Mouse (Mus musculus) embryonic facial prominence, embryonic 14.5 days (tissue): ENCODE data around the gene Nfatc3. TPM values are rescaled to one million over a fixed set of nuclear protein-coding genes. Genes with fewer than 3 reads are reported as not detected.

Experiments
- ATAC-seq: fragments of 200-750 bp; cut with Nextera tagmentation; 2 replicates; pipeline ENCODE4 v1.8.0; 2017; ENCODE audit warnings: low read depth, moderate number of reproducible peaks, moderate TSS enrichment
- DNase-seq: peaks from one replicate; pipeline ENCODE4 v3.0.0-alpha.2; 2015; ENCODE audit warnings: low spot score
- H3K27ac ChIP-seq: fragments of 300-500 bp; sonication (generic); replicated peaks from 2 replicates; pipeline ENCODE4 v1.5.1; 2014; ENCODE audit warnings: low read depth, mild to moderate bottlenecking, low read length, moderate library complexity
- H3K27me3 ChIP-seq: fragments of 300-500 bp; sonication (generic); replicated peaks from 2 replicates; pipeline ENCODE4 v1.6.1; 2014; ENCODE audit warnings: low read length; ENCODE audit not compliant: control insufficient read depth, insufficient read depth
- H3K36me3 ChIP-seq: fragments of 300-500 bp; sonication (generic); 2 replicates; pipeline ENCODE4 v1.6.1; 2014; ENCODE audit warnings: low read length, mixed read lengths; ENCODE audit not compliant: control insufficient read depth, insufficient read depth
- H3K4me1 ChIP-seq: fragments of 300-500 bp; sonication (generic); 2 replicates; pipeline ENCODE4 v1.6.1; 2014; ENCODE audit warnings: antibody characterized with exemption, low read length; ENCODE audit not compliant: control insufficient read depth, insufficient read depth
- H3K4me2 ChIP-seq: fragments of 300-500 bp; sonication (generic); 2 replicates; pipeline ENCODE4 v1.6.1; 2014; ENCODE audit warnings: low read depth, mild to moderate bottlenecking, low read length, moderate library complexity, mixed read lengths
- H3K4me3 ChIP-seq: fragments of 300-500 bp; sonication (generic); 2 replicates; pipeline ENCODE4 v1.5.1; 2014; ENCODE audit warnings: low read depth, mild to moderate bottlenecking, low read length
- H3K9ac ChIP-seq: fragments of 300-500 bp; sonication (generic); 2 replicates; pipeline ENCODE4 v1.6.1; 2014; ENCODE audit warnings: low read depth, mild to moderate bottlenecking, low read length, moderate library complexity, mixed read lengths
- H3K9me3 ChIP-seq: fragments of 300-500 bp; sonication (generic); 2 replicates; pipeline ENCODE4 v1.6.1; 2016; ENCODE audit warnings: low read length; ENCODE audit not compliant: control insufficient read depth
- WGBS: fragments of 180-500 bp; shearing (Covaris S2); extraction: QIAGEN DNeasy Blood & Tissue Kit; methylation state at CpG from one replicate; pipeline ENCODE4 v1.1.7; 2014; 5-methylcytosine and 5-hydroxymethylcytosine counted together
- polyA plus RNA-seq: library from polyadenylated mRNA; unstranded; fragments of >200 nt; fragmentation: Nextera tagmentation; extraction: Ambion mirVana; gene quantifications from 2 replicates; pipeline ENCODE4 v1.2.1, GENCODE M21; 2014

Gene Nfatc3
- polyA plus RNA-seq, 1 experiment from 2014 or later: 7.3 TPM

GRCm38 (mm10) chr8:106038721-106039120, 19.9 kb upstream of the Nfatc3 start:
- H3K27ac ChIP-seq: no peak overlapping the region
- WGBS: 86% methylated on average over 10 of the region's 10 CpGs
- DNase-seq: no peak
- no peak overlapping the region for H3K4me2 ChIP-seq
- H3K9ac ChIP-seq: no peak overlapping the region
- no peaks in the 10 kb centered on the region for H3K27me3 ChIP-seq
- H3K36me3 ChIP-seq: peaks cover 13% of the 10 kb centered on the region
- H3K4me1 ChIP-seq: no peaks in the 10 kb centered on the region
- no peaks in the 10 kb centered on the region for H3K9me3 ChIP-seq
- H3K4me3 ChIP-seq: no peak overlapping the region
- no peak for ATAC-seq

DNA sequence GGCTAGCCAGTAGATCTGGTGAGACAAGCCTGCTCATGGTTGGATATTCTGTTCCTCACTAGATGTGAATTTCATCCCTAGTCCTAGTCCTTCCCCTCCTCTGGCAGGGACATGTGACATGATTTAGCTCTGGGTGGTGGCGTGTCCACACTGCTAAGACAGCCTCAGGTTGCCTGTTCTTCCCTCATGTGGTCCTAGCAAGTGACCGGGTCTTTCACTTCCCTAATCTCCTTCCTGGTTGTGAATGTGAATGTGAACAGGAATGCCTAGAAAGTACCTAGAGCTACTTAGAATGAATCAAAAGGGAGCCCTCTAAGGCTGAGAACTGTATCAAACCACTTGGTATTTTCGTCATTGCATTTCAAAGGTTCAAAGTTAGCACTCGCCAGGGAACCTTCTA, 19.0 kb upstream of the Nfatc3 start:
- Histone ChIP-seq H3K9ac (no peak overlapping the region), H3K27me3 (no peaks in the 10 kb centered on the region), H3K4me2 (no peak overlapping the region), H3K27ac (no peak overlapping the region), H3K9me3 (no peaks in the 10 kb centered on the region), H3K36me3 (peaks cover 8% of the 10 kb centered on the region), H3K4me3 (no peak overlapping the region), H3K4me1 (no peaks in the 10 kb centered on the region)
- ATAC-seq (no peak), DNase-seq (no peak)
- 89% methylated on average over 4 of the region's 4 CpGs for WGBS

- no peak overlapping the region for H3K9ac ChIP-seq
- ATAC-seq (no peak), DNase-seq (no peak)
- H3K4me1 ChIP-seq: no peaks in the 10 kb centered on the region
- H3K27me3 ChIP-seq: no peaks in the 10 kb centered on the region
- 72% methylated on average over 4 of the region's 4 CpGs for WGBS
- no peak overlapping the region for H3K4me3 ChIP-seq
- no peaks in the 10 kb centered on the region for H3K9me3 ChIP-seq
- no peak overlapping the region for H3K27ac ChIP-seq
- no peak overlapping the region for H3K4me2 ChIP-seq
- peaks cover 14% of the 10 kb centered on the region for H3K36me3 ChIP-seq
Observed at GRCm38 (mm10) chr8:106040218-106040617, 18.4 kb upstream of the Nfatc3 start.

DNA sequence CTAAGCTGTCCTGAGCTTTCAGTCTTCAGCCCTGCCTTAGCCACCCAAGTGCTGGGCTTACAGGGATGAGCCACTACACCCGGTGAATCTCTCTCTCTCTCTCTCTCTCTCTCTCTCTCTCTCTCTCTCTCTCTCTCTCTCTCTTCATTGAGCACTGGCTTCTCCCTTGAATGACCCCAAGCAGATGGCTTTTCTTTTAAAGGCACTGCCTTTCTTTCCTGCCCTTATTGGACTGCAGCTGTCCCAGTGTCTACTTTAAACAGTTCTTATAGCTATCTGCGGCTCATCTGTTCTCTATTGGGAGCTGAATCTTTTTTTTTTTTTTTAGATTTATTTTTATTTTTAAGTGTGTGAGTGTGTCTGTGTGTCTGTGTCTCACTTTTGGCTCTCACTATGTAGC, 15.6 kb upstream of the Nfatc3 start:
- no peaks in the 10 kb centered on the region for H3K9me3 ChIP-seq
- WGBS: 72% methylated on average over 2 of the region's 2 CpGs
- no peak overlapping the region for H3K9ac ChIP-seq
- H3K36me3 ChIP-seq: peaks cover 17% of the 10 kb centered on the region
- H3K27me3 ChIP-seq: no peaks in the 10 kb centered on the region
- no peak overlapping the region for H3K4me2 ChIP-seq
- H3K4me1 ChIP-seq: no peaks in the 10 kb centered on the region
- no peak overlapping the region for H3K4me3 ChIP-seq
- ATAC-seq: peak; percentile 53; the same call in 1 of the 2 replicates
- H3K27ac ChIP-seq: no peak overlapping the region
- DNase-seq: peak; percentile 55

DNA sequence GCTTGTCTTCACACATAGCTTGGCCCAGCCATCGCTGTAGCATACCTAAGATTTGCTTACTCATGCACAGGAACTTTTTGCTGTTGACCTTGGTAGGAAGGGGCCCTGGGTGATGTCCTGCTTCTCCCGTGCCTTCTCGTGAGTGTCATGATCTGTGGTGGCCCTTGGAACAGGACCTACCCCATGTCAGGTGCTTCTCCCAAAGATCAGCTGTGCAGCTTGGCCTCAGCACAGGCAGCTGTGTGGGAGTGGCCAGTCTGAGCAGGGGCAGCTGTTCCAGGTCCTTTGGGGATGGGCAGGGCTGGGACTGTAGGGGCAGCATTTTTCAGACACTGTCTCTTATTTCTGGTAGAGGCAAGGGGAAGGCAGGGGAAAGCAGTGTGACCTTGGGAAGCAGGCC, 14.5 kb upstream of the Nfatc3 start:
- Histone ChIP-seq H3K9me3 (no peaks in the 10 kb centered on the region), H3K4me3 (no peak overlapping the region), H3K27me3 (no peaks in the 10 kb centered on the region), H3K4me2 (no peak overlapping the region), H3K9ac (no peak overlapping the region), H3K4me1 (no peaks in the 10 kb centered on the region), H3K36me3 (peaks cover 17% of the 10 kb centered on the region), H3K27ac (no peak overlapping the region)
- 78% methylated on average over 3 of the region's 3 CpGs for WGBS
- peak; percentile 64 for DNase-seq
- peak; percentile 81 for ATAC-seq

- Histone ChIP-seq H3K27me3 (no peaks in the 10 kb centered on the region), H3K9ac (no peak overlapping the region), H3K4me3 (no peak overlapping the region), H3K4me1 (no peaks in the 10 kb centered on the region), H3K36me3 (peaks cover 28% of the 10 kb centered on the region; the same call in 1 of the 2 replicates), H3K27ac (no peak overlapping the region), H3K4me2 (no peak overlapping the region), H3K9me3 (no peaks in the 10 kb centered on the region)
- 91% methylated on average over 11 of the region's 11 CpGs for WGBS
- DNase-seq: no peak
- ATAC-seq: no peak
Observed at GRCm38 (mm10) chr8:106046872-106047559, 11.6 kb upstream of the Nfatc3 start.

DNA sequence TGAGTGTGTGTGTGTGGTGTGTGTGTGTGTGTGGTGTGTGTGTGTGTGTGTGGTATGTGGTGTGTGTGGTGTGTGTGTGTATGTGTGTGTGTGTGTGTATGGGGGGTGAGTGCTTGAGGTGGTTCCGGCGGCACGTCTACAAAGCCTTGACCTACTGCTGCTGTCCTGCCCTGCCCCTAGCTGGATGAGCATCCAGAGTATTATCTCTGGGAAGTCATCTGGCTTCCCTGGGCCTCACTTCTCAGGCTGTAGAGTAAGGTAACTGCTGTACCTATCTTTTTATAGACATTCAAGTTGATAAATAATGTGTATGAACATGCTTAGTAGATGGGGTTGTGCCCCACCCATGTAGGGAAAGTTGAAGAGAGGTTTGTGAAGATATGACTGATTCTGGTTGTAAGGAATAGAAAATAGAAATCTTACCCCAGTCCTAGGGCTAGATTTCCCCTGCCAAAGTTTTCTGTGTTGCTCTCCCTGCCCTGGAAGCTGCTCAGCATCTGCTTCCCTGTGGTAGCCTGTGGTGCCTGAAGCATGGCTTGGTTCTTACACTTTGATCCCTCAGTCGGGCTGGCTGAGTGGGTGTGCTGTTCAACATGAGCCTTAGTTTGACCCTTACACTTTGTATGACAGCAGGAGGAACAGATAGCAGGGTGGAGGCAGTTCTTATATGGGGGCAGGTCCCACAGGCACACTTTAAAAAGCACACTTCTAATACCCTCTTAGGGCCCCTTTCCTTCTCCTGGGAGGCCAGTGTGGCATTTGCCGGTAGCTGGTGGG, 10.6 kb upstream of the Nfatc3 start:
- H3K4me3 ChIP-seq: no peak overlapping the region
- H3K36me3 ChIP-seq: peaks cover 35% of the 10 kb centered on the region; the same call in 1 of the 2 replicates

DNA sequence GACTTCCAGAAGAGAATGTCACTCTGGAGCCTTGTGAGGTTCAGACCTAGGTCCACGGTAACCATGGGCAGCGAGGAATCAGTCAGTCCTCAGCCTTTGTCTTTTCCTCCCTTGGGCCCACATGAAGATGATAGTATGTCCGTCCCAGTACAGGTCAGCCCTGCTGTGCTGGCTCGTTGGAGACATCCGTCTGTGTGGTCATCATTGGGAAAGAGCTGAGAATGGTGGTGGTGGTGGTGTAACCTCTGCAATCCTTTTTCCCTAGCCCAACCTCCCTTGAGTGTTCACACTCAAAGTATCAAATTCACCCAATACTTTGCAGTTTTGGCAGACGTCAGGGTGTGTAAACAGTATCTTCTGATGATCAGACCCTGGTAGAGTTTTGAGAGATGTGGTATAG, 8.8 kb upstream of the Nfatc3 start:
- Histone ChIP-seq H3K27me3 (no peaks in the 10 kb centered on the region), H3K9me3 (no peaks in the 10 kb centered on the region), H3K36me3 (peaks cover 41% of the 10 kb centered on the region), H3K4me1 (no peaks in the 10 kb centered on the region), H3K4me2 (no peak overlapping the region), H3K27ac (no peak overlapping the region), H3K9ac (no peak overlapping the region), H3K4me3 (no peak overlapping the region)
- no peak for ATAC-seq
- 89% methylated on average over 6 of the region's 6 CpGs for WGBS
- no peak for DNase-seq

More for the DNA sequence above, 10.6 kb upstream of the Nfatc3 start:
- Histone ChIP-seq H3K4me2 (no peak overlapping the region), H3K9me3 (no peaks in the 10 kb centered on the region), H3K27ac (no peak overlapping the region), H3K4me1 (no peaks in the 10 kb centered on the region), H3K9ac (no peak overlapping the region), H3K27me3 (no peaks in the 10 kb centered on the region)
- WGBS: 84% methylated on average over 5 of the region's 5 CpGs
- no peak for ATAC-seq
- no peak for DNase-seq
